Mouse (Mus musculus): ENCODE data around the gene Rps6ka5. TPM values are rescaled to one million over a fixed set of nuclear protein-coding genes. Genes with fewer than 3 reads are reported as not detected.
A peak's percentile ranks its signal among the peaks of the same experiment; 100 is the strongest.

The Rps6ka5 gene
- polyA plus RNA-seq, 1 experiment, result 2.1 TPM

- 92% methylated on average over 5 of the region's 5 CpGs for WGBS
- H3K36me3 ChIP-seq (ENCODE audit: control insufficient read depth, insufficient read depth, low read length), result peaks cover 7% of the 10 kb centered on the region; the same call in 1 of the 2 replicates
- no peaks in the 10 kb centered on the region for H3K27me3 ChIP-seq (ENCODE audit: control insufficient read depth, insufficient read depth, low read length)
- H3K27ac ChIP-seq (ENCODE audit: insufficient read depth, low read length), result no peak overlapping the region
- TF ChIP-seq CTCF (IDR thresholded peaks at IDR 0.05; ENCODE audit: extremely low read depth, insufficient read depth, insufficient read length, insufficient replicate concordance), result no peak
- TF ChIP-seq POLR2A (IDR thresholded peaks at IDR 0.05; ENCODE audit: low read depth, low read length), result no peak
- no peak for DNase-seq (ENCODE audit: low read depth in 1 of 2, low spot score in 2 of 2)
- no peak overlapping the region for H3K4me3 ChIP-seq (ENCODE audit: extremely low read depth, insufficient read depth, insufficient read length)
- peaks cover 7% of the 10 kb centered on the region for H3K4me1 ChIP-seq (ENCODE audit: control insufficient read depth, insufficient read depth, insufficient read length)
These were observed 46.1 kb downstream of the Rps6ka5 start for GRCm38 (mm10) chr12:100680676-100681075.

- H3K4me3 ChIP-seq (ENCODE audit: extremely low read depth, insufficient read depth, insufficient read length), result no peak overlapping the region
- DNase-seq (ENCODE audit: low read depth in 1 of 2, low spot score in 2 of 2), result no peak
- no peaks in the 10 kb centered on the region for H3K27me3 ChIP-seq (ENCODE audit: control insufficient read depth, insufficient read depth, low read length)
- no peak for TF ChIP-seq POLR2A (IDR thresholded peaks at IDR 0.05; ENCODE audit: low read depth, low read length)
- TF ChIP-seq CTCF (IDR thresholded peaks at IDR 0.05; ENCODE audit: extremely low read depth, insufficient read depth, insufficient read length, insufficient replicate concordance), result no peak
- 67% methylated on average over 2 of the region's 2 CpGs for WGBS
- peaks cover 3% of the 10 kb centered on the region; the same call in 1 of the 2 replicates for H3K36me3 ChIP-seq (ENCODE audit: control insufficient read depth, insufficient read depth, low read length)
- H3K4me1 ChIP-seq (ENCODE audit: control insufficient read depth, insufficient read depth, insufficient read length), result no peaks in the 10 kb centered on the region
- no peak overlapping the region for H3K27ac ChIP-seq (ENCODE audit: insufficient read depth, low read length)
These were observed 56.1 kb downstream of the Rps6ka5 start for GRCm38 (mm10) chr12:100670647-100671199.

- no peaks in the 10 kb centered on the region for H3K4me1 ChIP-seq (ENCODE audit: control insufficient read depth, insufficient read depth, insufficient read length)
- no peaks in the 10 kb centered on the region for H3K27me3 ChIP-seq (ENCODE audit: control insufficient read depth, insufficient read depth, low read length)
- no peak overlapping the region for H3K4me3 ChIP-seq (ENCODE audit: extremely low read depth, insufficient read depth, insufficient read length)
- whole genome bisulfite sequencing, result 95% methylated on average over 4 of the region's 4 CpGs
- TF ChIP-seq POLR2A (IDR thresholded peaks at IDR 0.05; ENCODE audit: low read depth, low read length), result no peak
- TF ChIP-seq CTCF (IDR thresholded peaks at IDR 0.05; ENCODE audit: extremely low read depth, insufficient read depth, insufficient read length, insufficient replicate concordance), result no peak
- DNase-seq (ENCODE audit: low read depth in 1 of 2, low spot score in 2 of 2), result no peak
- H3K36me3 ChIP-seq (ENCODE audit: control insufficient read depth, insufficient read depth, low read length), result no peaks in the 10 kb centered on the region
- H3K27ac ChIP-seq (ENCODE audit: insufficient read depth, low read length), result no peak overlapping the region
These were observed 61.5 kb downstream of the Rps6ka5 start for GRCm38 (mm10) chr12:100665294-100665693.

GRCm38 (mm10) chr12:100660076-100660475 is 66.7 kb downstream of the Rps6ka5 start:
- no peak overlapping the region; the same call in 1 of the 2 replicates for H3K27ac ChIP-seq (ENCODE audit: insufficient read depth, low read length)
- WGBS, result 58% methylated on average over 2 of the region's 2 CpGs

GRCm38 (mm10) chr12:100655972-100656371 is 70.8 kb downstream of the Rps6ka5 start:
- Histone ChIP-seq H3K27me3 (ENCODE audit: control insufficient read depth, insufficient read depth, low read length) (no peaks in the 10 kb centered on the region), H3K27ac (ENCODE audit: insufficient read depth, low read length) (no peak overlapping the region), H3K4me3 (ENCODE audit: extremely low read depth, insufficient read depth, insufficient read length) (no peak overlapping the region), H3K36me3 (ENCODE audit: control insufficient read depth, insufficient read depth, low read length) (no peaks in the 10 kb centered on the region), H3K4me1 (ENCODE audit: control insufficient read depth, insufficient read depth, insufficient read length) (peaks cover 5% of the 10 kb centered on the region; the same call in 1 of the 2 replicates)
- DNase-seq (ENCODE audit: low read depth in 1 of 2, low spot score in 2 of 2), result no peak
- TF ChIP-seq CTCF (IDR thresholded peaks at IDR 0.05; ENCODE audit: extremely low read depth, insufficient read depth, insufficient read length, insufficient replicate concordance) (no peak), POLR2A (IDR thresholded peaks at IDR 0.05; ENCODE audit: low read depth, low read length) (no peak)
- WGBS, result 79% methylated on average over 4 of the region's 4 CpGs

More at GRCm38 (mm10) chr12:100660076-100660475, 66.7 kb downstream of the Rps6ka5 start:
- Histone ChIP-seq H3K4me1 (ENCODE audit: control insufficient read depth, insufficient read depth, insufficient read length) (peaks cover 5% of the 10 kb centered on the region; the same call in 1 of the 2 replicates), H3K36me3 (ENCODE audit: control insufficient read depth, insufficient read depth, low read length) (no peaks in the 10 kb centered on the region), H3K4me3 (ENCODE audit: extremely low read depth, insufficient read depth, insufficient read length) (no peak overlapping the region), H3K27me3 (ENCODE audit: control insufficient read depth, insufficient read depth, low read length) (no peaks in the 10 kb centered on the region)
- peak in 1 of 2 experiments; percentile 41 for DNase-seq (ENCODE audit: low read depth in 1 of 2, low spot score in 2 of 2)
- no peak for TF ChIP-seq POLR2A (IDR thresholded peaks at IDR 0.05; ENCODE audit: low read depth, low read length)
- TF ChIP-seq CTCF (IDR thresholded peaks at IDR 0.05; ENCODE audit: extremely low read depth, insufficient read depth, insufficient read length, insufficient replicate concordance), result no peak

- Histone ChIP-seq H3K27ac (ENCODE audit: insufficient read depth, low read length) (no peak overlapping the region), H3K4me1 (ENCODE audit: control insufficient read depth, insufficient read depth, insufficient read length) (no peaks in the 10 kb centered on the region; the same call in 1 of the 2 replicates), H3K27me3 (ENCODE audit: control insufficient read depth, insufficient read depth, low read length) (no peaks in the 10 kb centered on the region), H3K36me3 (ENCODE audit: control insufficient read depth, insufficient read depth, low read length) (no peaks in the 10 kb centered on the region), H3K4me3 (ENCODE audit: extremely low read depth, insufficient read depth, insufficient read length) (no peak overlapping the region)
- DNase-seq (ENCODE audit: low read depth in 1 of 2, low spot score in 2 of 2), result no peak
- WGBS, result 84% methylated on average over 1 of the region's 1 CpGs
- no peak for TF ChIP-seq CTCF (IDR thresholded peaks at IDR 0.05; ENCODE audit: extremely low read depth, insufficient read depth, insufficient read length, insufficient replicate concordance)
- no peak for TF ChIP-seq POLR2A (IDR thresholded peaks at IDR 0.05; ENCODE audit: low read depth, low read length)
These were observed 84.8 kb downstream of the Rps6ka5 start for GRCm38 (mm10) chr12:100641936-100642335.

GRCm38 (mm10) chr12:100640726-100641125 is 86.1 kb downstream of the Rps6ka5 start:
- no peak overlapping the region for H3K4me3 ChIP-seq (ENCODE audit: extremely low read depth, insufficient read depth, insufficient read length)
- no peak for TF ChIP-seq POLR2A (IDR thresholded peaks at IDR 0.05; ENCODE audit: low read depth, low read length)
- no peak for TF ChIP-seq CTCF (IDR thresholded peaks at IDR 0.05; ENCODE audit: extremely low read depth, insufficient read depth, insufficient read length, insufficient replicate concordance)
- no peaks in the 10 kb centered on the region for H3K36me3 ChIP-seq (ENCODE audit: control insufficient read depth, insufficient read depth, low read length)

More at GRCm38 (mm10) chr12:100640726-100641125, 86.1 kb downstream of the Rps6ka5 start:
- DNase-seq (ENCODE audit: low read depth in 1 of 2, low spot score in 2 of 2), result no peak
- 77% methylated on average over 3 of the region's 3 CpGs for WGBS
- no peaks in the 10 kb centered on the region for H3K27me3 ChIP-seq (ENCODE audit: control insufficient read depth, insufficient read depth, low read length)
- peaks cover 2% of the 10 kb centered on the region; the same call in 1 of the 2 replicates for H3K4me1 ChIP-seq (ENCODE audit: control insufficient read depth, insufficient read depth, insufficient read length)
- H3K27ac ChIP-seq (ENCODE audit: insufficient read depth, low read length), result no peak overlapping the region
